Comparison of ENCODE assay signal across 8 mouse cellular contexts in the genomic region with DNA sequence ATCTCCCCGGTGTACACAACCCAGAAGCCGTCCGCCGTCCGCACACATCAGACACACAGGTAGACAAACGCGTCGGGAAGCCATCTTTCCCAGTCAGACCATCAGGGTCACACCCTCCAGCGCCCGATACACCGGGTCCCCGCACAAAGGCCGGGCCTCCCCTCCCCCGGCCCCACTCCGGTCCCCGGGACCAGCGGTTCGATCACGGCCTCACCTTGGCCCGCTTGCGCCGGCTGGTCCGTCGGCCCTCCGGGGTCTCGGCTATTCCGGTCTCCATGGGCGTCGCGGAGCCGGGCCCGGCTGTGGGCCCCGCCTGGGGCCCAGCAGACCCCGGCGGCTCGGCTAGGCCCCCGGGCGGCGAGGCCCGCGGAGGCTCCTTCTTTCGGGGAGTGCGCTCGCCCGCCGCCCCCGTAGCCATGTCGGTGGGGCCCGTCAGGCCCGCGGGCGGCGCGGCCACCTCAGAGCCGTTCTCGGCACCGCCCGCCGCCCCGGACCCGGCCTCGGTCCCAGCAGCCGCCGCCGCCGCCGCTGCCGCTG. TPM values are rescaled to one million over a fixed set of nuclear protein-coding genes. Genes with fewer than 3 reads are reported as not detected.
DNase-seq lines count a peak whose midpoint lies in the region; ATAC-seq and TF ChIP-seq lines count a peak whose summit lies in the region.

No protein-coding gene starts in this region.

- intact Hi-C loops in left cerebral cortex, adult 2 months (cut with DNase I): loop anchor here (2.0 to 5.0 kb wide), 4 partner anchors 75 to 549 kb away; a partner anchor contains a TSS

- 0 out of 4 replicates have a peak, but pooled peaks have one; percentile 18 to 27 for ATAC-seq in hematopoietic stem cell, adult 5-6 weeks (replicated peaks in 1 of 2; ENCODE audit: insufficient read depth in 1 of 2, low FRiP score in 2 of 2, low TSS enrichment in 1 of 2, low read depth in 1 of 2, poor library complexity in 2 of 2, severe bottlenecking in 2 of 2)
- ATAC-seq in megakaryocyte-erythroid progenitor cell, adult 5-6 weeks (replicated peaks; ENCODE audit: low FRiP score, low TSS enrichment, poor library complexity, severe bottlenecking): 0 out of 2 replicates have a peak, but pooled peaks have one; percentile 17

- H3K27me3 ChIP-seq in forebrain, embryonic 10.5 days (ENCODE audit: poor library complexity, severe bottlenecking): no peaks in the 10 kb centered on the region

- peaks cover 25% of the 10 kb centered on the region for H3K36me3 ChIP-seq in forebrain, embryonic 10.5 days (replicated peaks)

- peak; percentile 22 for DNase-seq in gastrocnemius, adult 18-20 months (ENCODE audit: low spot score)
- no peak for DNase-seq in gastrocnemius, adult 8-10 months (ENCODE audit: low spot score in 2 of 2)
- peak; percentile 3 for DNase-seq in brain, embryonic 18.5 days (ENCODE audit: low read depth, low spot score)
- DNase-seq in forebrain, embryonic 10.5 days (ENCODE audit: extremely low spot score, low spot score): peak; percentile 60
- DNase-seq in left cerebral cortex, adult 2 months (ENCODE audit: extremely low spot score in 1 of 2, low spot score in 2 of 2): peak in 1 of 2 experiments; percentile 38
- DNase-seq in spleen, postnatal 10 days (ENCODE audit: low spot score in 2 of 2): peak; percentile 65 to 71

- no peak for TF ChIP-seq CTCF in left cerebral cortex, adult 2 months (IDR thresholded peaks at IDR 0.05)

- 1% methylated on average over 60 of the region's 68 CpGs for WGBS in forebrain, embryonic 10.5 days

- peaks cover 22% of the 10 kb centered on the region for H3K4me1 ChIP-seq in forebrain, embryonic 10.5 days

- H3K9me3 ChIP-seq in forebrain, embryonic 10.5 days: no peaks in the 10 kb centered on the region

- peak overlapping the region; percentile 99 for H3K27ac ChIP-seq in forebrain, embryonic 10.5 days
- peak overlapping the region; percentile 86 for H3K27ac ChIP-seq in left cerebral cortex, adult 2 months

- H3K4me3 ChIP-seq in forebrain, embryonic 10.5 days: peak overlapping the region; percentile 100
- peak overlapping the region; percentile 97 for H3K4me3 ChIP-seq in left cerebral cortex, adult 2 months

RNA-seq across cellular contexts. Expression of a gene that starts 0.4 kb away (rescaled TPM):
- total RNA-seq in gastrocnemius, adult 18-20 months (2021): 10 to 100 TPM; 17.9 TPM
- total RNA-seq in gastrocnemius, adult 8-10 months (2022): 10 to 100 TPM; 17.0 to 19.0 (median 17.8) TPM
- polyA plus RNA-seq in forebrain, embryonic 10.5 days (2016; fragmentation: Nextera tagmentation; extraction: Ambion mirVana): 50.0 and 52.2 TPM in 2 replicates
- total RNA-seq in hematopoietic stem cell, adult 5-6 weeks (2017): 122 and 124 TPM in 2 replicates
- total RNA-seq in left cerebral cortex, adult 2 months (2021): 10 to 100 TPM; 86.7 to 91.7 TPM
- total RNA-seq in megakaryocyte-erythroid progenitor cell, adult 5-6 weeks (2014; fragmentation: Nextera tagmentation): 61.6 and 68.5 TPM in 2 replicates
- total RNA-seq in megakaryocyte-erythroid progenitor cell, adult 5-6 weeks (2017): 60.7 and 91.5 TPM in 2 replicates

RNA-seq across cellular contexts. Expression of a gene that starts 8.2 kb away (rescaled TPM):
- total RNA-seq in gastrocnemius, adult 18-20 months (2021): not detected
- total RNA-seq in gastrocnemius, adult 8-10 months (2022): not detected
- not detected in 2 replicates for polyA plus RNA-seq in forebrain, embryonic 10.5 days (2016; fragmentation: Nextera tagmentation; extraction: Ambion mirVana)
- total RNA-seq in hematopoietic stem cell, adult 5-6 weeks (2017): not detected in 2 replicates
- total RNA-seq in left cerebral cortex, adult 2 months (2021): not detected
- total RNA-seq in megakaryocyte-erythroid progenitor cell, adult 5-6 weeks (2014; fragmentation: Nextera tagmentation): not detected in 2 replicates
- total RNA-seq in megakaryocyte-erythroid progenitor cell, adult 5-6 weeks (2017): not detected in 2 replicates

RNA-seq across cellular contexts. Expression of a gene that starts 20.3 kb away (rescaled TPM):
- total RNA-seq in gastrocnemius, adult 18-20 months (2021): not detected
- total RNA-seq in gastrocnemius, adult 8-10 months (2022): not detected
- not detected in 2 replicates for polyA plus RNA-seq in forebrain, embryonic 10.5 days (2016; fragmentation: Nextera tagmentation; extraction: Ambion mirVana)
- 0.35 and 0.69 TPM in 2 replicates for total RNA-seq in hematopoietic stem cell, adult 5-6 weeks (2017)
- total RNA-seq in left cerebral cortex, adult 2 months (2021): under 1 TPM in 1 of 2 experiments, not detected in 1; 0.12 TPM
- total RNA-seq in megakaryocyte-erythroid progenitor cell, adult 5-6 weeks (2014; fragmentation: Nextera tagmentation): 0.44 TPM in 1 of 2 replicates, not detected in the other
- 0.27 TPM in 1 of 2 replicates, not detected in the other for total RNA-seq in megakaryocyte-erythroid progenitor cell, adult 5-6 weeks (2017)

Comparison
In these comparisons a context has a peak if more than half of its experiments do, and no peak if none do; other contexts are left out.
1. DNase-seq: peak in gastrocnemius, adult 18-20 months (single experiment), brain, embryonic 18.5 days (single experiment), forebrain, embryonic 10.5 days (single experiment) and spleen, postnatal 10 days (2 of 2); none in gastrocnemius, adult 8-10 months (0 of 2).